Mouse (Mus musculus): Measurements from ENCODE around the gene Catsper2.

Catsper2 gene

DNA sequence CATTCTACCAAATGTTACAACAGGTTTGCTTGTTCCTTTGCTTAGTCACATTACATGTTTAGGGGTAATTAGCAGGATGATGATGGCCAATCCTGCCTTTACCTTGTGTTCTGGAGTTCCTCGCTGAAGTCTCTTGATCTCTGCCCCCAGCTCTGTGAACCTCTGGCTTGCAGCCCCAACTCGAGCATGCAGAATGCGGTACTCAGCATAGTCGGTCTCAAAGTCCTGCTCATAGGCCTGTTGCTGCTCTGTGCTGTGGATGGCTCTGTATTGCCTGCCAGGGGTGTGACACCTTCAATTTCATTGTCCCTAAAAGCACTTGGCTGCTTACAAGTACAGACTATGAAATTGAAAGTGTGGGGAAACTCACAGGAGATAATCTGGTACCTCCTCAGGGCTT, 26.2 kb upstream of the Catsper2 start:
- in situ Hi-C loops (cut with MboI; ENCODE audit: low sequenced_read_pairs) = no loop called here

DNA sequence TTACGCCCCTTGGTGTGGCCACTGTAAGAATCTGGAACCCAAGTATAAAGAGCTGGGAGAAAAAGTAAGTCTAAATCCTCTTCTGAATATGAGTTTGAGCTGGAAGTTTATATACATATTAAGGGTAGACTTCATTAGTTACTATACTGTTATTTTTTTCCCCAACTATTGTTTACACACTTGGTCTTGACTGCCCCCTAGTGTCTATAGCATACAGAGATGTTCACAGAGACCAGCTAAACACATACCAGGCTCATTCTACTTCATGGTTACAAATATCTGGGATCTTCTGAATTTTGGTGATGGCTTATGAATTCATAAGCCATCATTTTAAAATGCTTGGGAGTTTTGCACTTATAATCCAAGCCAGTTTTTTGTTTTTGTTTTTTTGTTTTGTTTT, 21.3 kb upstream of the Catsper2 start:
- in situ Hi-C loops (cut with MboI; ENCODE audit: low sequenced_read_pairs) = no loop called here

DNA sequence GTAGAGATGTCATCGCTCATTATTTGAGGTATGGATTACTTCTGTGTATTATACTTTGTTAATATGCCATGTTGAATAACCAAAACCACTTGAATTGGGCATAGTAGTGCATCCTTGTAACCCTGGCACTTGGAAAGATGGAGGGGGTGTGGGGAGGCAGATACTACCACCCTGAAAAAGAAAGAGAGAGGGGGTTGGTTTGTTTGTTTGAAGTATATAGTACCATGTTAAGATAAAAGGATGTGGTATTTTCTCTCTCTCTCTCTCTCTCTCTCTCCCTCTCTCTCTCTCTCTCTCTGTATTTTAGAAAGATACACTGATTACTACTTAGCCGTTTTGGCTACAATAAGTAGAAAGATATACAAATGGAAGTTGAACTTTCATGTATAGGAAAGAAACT, 12.3 kb upstream of the Catsper2 start:
- in situ Hi-C loops (cut with MboI; ENCODE audit: low sequenced_read_pairs) = no loop called here

DNA sequence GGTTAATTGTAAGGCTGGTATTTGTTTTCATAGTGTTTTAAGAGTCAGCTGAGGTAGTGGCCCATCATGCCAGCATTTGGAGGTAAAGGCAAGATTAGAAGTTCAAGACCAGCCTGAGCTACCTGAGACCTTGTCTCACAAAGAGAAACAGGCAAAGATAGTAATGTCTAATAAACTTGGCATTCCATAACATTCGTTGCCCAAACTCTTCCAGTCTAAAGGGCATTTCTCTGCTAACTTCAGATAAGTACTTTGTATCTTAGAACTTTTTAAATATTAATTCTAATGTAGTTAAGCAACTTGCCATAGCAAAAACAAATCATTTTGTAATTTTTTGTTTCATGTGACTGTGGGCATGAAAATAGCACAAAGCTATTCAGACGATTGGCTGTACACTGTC, 9.6 kb upstream of the Catsper2 start:
- in situ Hi-C loops (cut with MboI; ENCODE audit: low sequenced_read_pairs) = no loop called here

DNA sequence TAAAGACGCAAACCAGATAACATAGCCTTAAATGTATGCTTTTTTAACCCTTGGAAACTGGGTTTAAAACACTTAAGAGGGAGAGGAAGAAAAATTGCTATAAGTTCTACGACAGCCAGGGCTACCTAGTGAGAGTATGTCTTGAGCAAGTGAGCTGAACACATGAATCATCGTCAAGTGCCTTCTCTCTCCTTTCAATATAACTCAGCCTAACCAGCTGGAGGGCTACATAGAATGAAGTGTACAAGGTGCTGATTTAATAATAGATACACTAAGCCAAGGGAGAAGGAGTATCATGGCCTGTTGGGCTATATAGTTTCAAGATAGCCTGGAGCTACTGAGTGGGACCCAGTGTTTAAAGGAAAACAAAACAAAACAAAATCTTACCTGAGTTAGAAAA, 4.9 kb upstream of the Catsper2 start:
- in situ Hi-C loops (cut with MboI; ENCODE audit: low sequenced_read_pairs) = no loop called here

DNA sequence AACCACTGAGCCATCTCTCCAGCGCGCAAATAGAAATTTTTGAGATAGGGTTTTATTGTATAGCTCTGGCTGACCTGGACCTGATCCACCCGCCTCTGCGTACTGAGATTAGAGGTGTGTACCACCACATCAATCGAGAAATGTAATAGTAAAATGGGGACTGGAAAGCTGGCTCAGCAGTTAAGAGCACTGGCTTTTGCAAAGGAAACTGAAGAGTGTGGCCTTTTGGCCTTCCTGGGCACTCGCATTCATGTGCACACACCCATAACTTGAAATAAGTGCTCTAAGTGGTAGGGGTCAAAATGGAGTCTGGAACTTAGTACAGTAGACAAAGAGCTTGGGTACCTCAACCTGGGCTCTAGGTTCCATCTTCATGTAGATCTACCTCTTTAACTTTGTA, 2.8 kb upstream of the Catsper2 start:
- in situ Hi-C loops (cut with MboI; ENCODE audit: low sequenced_read_pairs) = no loop called here

DNA sequence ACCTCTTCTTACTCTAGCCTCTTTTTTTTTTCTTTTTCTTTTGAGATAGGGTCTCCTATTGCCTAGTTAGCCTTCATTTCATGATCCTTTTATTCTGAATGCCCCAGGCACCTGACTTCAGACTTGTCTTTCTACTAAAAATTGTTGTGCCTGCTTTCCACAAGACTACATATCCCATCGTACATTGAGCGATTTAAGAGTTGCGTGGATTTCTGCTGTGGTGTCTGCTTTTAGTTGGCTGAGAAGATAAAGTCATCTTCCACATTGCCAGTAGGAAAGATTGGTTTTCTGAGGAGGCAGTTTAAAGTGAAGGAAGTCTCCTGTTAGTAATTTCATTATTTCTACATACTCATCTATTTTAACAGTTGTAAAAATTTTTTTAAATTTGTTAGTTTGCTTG, 2.0 kb upstream of the Catsper2 start:
- in situ Hi-C loops (cut with MboI; ENCODE audit: low sequenced_read_pairs) = no loop called here

DNA sequence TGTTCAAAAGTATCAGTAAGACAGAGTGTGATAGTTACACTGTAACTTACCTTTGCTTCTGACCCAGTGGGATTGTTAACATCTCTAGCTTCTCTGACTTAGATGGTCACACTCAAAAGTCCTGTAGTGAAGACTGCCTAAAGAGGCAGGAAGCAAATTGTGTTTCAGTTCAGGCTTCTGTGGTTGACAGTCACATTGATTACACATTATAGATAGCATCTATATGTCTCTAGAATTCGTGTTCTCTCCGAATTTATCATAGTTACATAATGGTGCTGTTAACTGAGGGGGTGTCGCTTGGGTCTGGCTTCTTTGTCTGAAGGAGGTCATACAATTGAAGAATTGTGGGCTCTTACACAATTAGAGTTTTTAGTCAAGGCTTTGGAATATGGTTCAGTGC, 1.5 kb upstream of the Catsper2 start:
- in situ Hi-C loops (cut with MboI; ENCODE audit: low sequenced_read_pairs) = no loop called here

DNA sequence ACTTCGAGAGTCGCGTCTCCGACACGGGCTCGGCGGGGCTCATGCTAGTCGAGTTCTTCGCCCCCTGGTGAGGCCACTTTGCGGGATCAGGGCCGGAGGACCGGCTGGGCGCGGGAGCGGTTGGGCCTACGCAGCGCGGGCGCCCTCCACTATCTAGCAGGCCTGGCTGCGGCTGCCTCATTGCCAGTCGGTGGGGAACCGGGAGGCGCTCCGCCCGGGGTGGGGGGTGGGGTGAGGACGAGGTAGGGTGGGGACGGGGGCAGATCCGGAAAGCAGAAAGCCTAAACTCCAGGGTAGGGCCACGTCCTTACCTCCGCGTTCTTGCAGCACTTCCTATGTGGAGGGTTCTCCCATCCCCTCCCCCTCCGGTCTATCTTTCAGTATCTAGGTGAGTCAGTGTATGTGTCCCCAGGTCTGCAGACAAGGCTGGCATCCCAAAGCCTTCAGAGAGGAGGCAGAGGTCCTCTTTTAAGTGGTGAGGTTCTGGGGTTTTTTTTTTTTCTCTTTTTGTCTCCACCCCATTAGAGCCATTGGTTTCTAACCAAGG, 620 bp upstream of the Catsper2 start:
- in situ Hi-C loops (cut with MboI; ENCODE audit: low sequenced_read_pairs) = no loop called here

DNA sequence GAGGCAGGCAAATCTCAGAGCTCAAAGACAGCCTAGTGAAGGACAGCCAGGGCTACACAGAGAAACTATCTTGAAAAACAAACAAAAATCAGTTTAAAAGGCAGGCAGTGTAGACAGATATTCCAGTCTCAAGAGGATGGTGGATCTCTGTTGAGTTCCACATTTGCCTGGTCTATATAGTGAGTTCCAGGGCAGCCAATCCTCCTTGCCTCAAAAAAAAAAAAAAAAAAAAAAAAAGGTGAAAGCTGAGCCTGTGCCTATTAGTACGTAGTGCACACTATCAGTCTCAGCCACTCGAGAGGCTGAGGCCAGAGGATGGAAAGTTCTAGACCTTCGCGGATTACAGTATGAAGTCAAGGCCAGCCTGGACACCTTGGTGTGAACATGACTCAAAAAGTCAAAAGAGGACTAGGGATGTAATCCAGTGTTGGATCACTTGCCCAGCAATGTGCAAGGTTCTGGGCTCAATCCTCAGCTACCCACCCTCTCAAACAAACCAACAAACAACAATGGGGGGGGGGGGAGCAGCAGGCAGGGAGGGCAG, 677 bp downstream of the Catsper2 start:
- in situ Hi-C loops (cut with MboI; ENCODE audit: low sequenced_read_pairs) = no loop called here

DNA sequence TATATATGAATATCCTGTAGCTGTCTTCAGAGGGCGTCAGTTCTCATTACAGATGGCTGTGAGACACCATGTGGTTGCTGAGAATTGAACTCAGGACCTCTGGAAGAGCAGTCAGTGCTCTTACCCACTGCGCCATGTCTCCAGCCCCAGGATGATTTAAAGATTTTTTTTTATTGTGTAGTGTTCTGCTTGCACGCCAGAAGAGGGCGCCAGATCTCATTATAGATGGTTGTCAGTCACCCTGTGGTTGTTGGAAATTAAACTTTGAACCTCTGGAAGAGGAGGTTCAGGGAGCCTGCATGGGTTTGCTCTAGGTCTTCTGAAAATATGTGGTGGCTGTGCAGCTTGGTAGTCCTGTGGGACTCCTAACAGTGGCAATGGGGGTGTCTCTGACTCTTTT, 5.4 kb downstream of the Catsper2 start:
- in situ Hi-C loops (cut with MboI; ENCODE audit: low sequenced_read_pairs) = no loop called here

DNA sequence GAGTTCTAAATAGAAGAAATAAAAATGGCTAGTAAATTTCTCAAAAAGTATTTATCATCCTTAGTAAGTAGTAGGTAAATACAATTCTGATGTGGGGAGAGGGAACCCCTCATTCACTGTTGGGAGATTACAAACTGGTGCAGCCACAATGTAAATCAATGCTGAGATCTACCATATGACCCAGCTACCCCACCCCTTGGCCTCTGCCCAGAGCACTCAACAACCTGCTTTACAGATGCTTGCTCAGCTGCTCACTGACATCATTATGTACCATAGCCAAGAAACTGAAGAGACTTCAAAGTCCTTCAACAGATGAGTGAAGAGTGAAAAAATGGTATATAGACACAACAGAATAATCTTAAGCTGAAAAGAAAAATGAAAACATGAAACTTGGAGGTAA, 10.3 kb downstream of the Catsper2 start:
- in situ Hi-C loops (cut with MboI; ENCODE audit: low sequenced_read_pairs) = no loop called here

DNA sequence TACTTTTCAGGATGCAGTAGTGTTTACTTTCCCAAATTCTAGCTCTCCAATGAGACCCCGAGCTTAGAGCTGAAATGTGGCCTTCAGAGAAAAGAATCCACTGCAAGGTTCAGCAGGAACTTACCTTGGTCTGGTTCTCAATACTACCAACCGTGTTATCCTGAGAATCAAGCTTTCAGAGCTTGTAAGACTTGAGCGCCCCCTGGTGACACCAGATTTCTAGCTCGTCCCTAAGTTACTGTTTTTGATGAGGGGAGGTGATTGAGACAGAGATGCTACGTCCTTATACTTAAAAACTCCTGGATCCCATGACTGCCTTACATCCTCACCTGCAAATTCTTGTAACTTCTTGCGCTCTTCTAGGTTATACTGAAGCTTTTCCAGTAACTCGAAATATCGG, 17.0 kb downstream of the Catsper2 start:
- in situ Hi-C loops (cut with MboI; ENCODE audit: low sequenced_read_pairs) = loop anchor here (25.0 kb wide), 1 partner anchor 209 kb away; no protein-coding TSS in a partner anchor

DNA sequence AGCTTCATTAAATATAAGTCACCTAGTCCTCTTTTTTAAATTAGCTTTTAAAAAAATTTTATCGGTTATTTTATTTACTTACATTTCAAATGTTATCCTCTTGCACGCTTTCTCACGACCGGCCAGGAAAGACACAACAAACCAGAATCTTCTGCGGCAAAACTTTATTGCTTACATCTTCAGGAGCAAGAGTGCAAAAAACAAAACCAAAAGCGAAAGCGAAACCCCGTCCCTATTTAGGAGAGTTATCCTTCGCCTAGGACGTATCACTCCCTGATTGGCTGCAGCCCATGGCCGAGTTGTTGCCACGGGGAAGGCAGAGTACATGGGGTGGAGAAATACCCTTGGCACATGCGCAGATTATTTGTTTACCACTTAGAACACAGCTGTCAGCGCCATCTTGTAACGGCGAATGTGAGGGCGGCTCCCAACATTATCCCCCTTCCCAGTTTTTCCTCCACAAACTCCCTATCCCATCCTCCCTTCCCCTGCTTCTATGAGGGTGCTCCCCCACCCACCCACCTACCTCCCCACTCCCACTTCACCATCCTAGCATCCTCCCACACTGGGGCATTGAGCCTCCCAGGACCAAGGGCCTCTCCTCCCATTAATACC, 26.5 kb downstream of the Catsper2 start, which contains the start of gene Strc:
TSS of gene Strc (minus strand) at position 208 of the 615 bp plus-strand sequence.
- in situ Hi-C loops (cut with MboI; ENCODE audit: low sequenced_read_pairs) = loop anchor here (25.0 kb wide), 1 partner anchor 200 kb away; no protein-coding TSS in a partner anchor

DNA sequence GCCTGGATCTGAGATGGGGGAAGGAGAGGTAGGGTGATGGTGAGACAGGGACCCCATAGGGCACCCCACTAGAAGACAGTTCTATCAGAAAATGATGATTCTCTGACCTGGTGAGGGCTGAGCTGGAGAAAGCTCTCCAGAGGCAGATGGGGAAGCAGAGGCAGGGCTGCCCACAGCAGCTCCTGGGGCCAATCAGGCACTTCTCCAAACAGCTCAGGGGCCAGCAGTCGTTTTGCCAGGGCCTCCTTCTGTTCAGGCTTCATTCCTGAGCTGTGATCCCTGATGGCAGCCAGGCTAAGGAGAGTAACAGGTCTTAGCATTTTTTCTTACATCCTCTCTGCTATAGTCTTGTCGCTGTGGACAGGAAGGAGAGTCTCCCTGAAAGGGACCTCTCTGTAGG, 38.8 kb downstream of the Catsper2 start:
- in situ Hi-C loops (cut with MboI; ENCODE audit: low sequenced_read_pairs) = loop anchor here (25.0 kb wide), 1 partner anchor 187 kb away; no protein-coding TSS in a partner anchor

DNA sequence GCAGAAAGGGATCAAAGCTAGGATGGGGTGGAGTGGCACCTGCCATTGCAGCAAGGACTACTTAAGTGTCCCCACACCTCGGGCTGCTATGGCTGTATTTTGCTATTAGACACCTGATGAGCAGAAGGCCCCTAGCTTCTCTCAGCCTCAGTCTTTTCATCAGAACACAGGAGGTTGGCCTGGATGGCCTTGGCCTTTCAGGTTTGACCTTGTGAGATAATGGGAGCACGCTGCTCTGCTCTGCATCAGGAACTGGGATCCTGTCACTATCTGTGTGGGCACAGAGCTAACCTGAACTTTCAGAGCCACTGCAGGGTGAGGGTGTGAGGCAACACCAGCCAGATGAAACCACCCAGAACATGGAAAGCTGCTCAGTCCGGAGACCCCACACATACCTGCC, 41.3 kb downstream of the Catsper2 start:
- in situ Hi-C loops (cut with MboI; ENCODE audit: low sequenced_read_pairs) = no loop called here

DNA sequence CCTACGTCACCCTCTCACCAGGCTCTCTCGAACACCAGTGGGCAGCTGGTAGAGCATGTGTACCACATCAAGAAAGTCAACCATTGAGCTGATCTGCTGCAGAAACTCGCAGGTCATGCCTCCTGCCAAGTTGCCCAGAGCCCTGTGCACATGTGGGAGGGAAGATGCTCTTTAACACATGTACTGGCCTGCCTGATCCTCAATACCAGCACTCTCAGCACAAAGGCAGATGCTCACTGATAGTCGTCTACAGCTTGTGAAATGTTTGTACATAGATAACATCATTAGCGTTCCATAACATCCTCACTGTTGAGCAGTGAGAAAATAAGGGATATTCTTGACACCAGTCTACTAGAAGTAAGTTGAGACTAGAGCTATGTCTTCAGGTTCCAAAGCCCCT, 42.7 kb downstream of the Catsper2 start:
- in situ Hi-C loops (cut with MboI; ENCODE audit: low sequenced_read_pairs) = no loop called here

DNA sequence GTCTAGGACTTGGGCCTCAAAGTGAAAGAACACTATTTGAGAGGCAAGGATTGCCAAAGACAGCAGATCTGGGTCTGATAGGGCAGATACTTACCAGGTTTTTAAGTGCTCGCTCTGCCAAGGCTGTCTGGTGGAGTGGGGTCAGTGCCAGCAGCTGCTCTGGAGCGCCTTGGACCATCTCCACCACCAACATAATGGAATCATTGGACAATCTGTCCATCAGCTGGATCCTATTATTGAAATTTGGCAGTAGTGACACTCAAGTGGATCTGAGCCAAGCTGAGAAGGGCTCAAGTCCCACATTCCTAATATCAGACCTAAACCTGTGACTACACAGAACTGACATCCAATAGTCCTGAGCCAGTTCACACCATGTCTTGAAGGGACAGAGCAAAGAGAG, 44.8 kb downstream of the Catsper2 start:
- in situ Hi-C loops (cut with MboI; ENCODE audit: low sequenced_read_pairs) = no loop called here

DNA sequence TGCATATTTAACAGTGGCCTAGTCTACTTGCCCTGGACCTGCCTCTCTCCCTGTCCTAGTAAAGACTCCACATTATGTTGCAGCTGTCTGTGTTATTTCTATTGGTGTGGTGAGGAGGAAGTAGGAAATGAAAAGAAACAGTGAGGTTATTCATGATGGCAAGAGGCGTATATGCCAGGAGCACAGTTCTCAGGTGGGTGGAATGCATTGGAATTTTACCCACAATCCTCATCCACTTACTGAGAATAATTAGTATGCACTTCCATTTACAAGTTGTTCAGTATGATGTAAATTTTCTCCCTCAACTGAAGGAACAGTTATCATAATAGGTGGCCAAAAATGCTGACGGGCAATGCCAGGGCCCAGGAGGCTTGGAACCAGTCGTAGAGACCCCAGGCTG, 49.9 kb downstream of the Catsper2 start:
- in situ Hi-C loops (cut with MboI; ENCODE audit: low sequenced_read_pairs) = no loop called here

DNA sequence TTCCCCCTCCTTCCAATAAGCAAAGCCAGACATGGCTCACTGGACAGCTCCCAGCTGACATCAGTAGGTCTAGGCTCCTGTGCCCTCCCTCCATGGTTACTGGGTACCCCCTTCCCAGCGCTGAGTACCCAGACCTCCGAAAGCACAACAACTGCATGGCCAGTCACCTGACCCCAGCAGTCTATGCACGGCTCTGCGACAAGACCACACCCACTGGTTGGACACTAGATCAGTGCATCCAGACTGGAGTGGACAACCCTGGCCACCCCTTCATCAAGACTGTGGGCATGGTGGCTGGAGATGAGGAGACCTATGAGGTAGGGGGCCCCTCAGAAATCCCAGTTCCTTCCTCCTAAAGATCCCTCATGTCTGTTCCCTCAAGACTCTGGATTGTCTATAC, 54.1 kb downstream of the Catsper2 start:
- in situ Hi-C loops (cut with MboI; ENCODE audit: low sequenced_read_pairs) = no loop called here

DNA sequence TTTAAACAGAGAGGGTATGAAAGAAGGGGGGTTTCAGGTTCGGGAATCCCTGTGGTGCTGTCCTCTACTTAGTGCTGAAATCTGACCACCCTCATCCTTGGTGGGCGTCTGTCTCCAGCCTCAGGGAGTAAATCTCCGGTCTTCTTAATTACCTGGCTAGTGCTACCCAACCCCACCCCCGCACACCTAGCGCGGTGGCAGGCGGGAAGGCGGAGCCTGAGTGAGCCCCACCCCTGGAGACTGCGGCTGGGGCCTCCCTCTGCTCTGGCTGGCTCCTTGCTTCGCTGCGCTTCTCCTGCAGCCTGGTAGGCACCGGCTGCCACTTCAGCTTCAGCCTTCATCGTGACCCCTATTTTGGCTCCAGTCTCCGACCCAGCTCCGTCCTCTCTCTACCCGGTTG, 55.2 kb downstream of the Catsper2 start:
- in situ Hi-C loops (cut with MboI; ENCODE audit: low sequenced_read_pairs) = no loop called here

DNA sequence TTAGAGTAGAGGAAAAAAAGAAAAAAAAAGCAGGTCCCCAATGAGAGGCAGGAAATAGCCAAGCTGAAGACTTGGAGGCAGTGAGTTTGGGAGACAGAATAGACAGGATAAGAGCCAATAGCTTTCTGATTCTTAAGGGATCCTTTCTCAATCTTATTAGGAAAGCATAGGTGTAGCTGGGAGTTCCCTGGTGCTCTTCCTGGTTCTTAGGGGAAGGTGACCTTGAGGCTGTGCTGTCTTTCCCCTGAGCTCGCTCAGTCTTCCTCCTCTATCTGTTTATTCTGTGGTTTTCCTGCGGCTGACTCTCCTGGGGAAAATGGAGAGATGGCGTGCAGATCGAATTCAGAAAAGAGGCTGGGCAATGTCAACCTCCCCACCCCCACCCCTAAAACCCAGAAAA, 55.6 kb downstream of the Catsper2 start:
- in situ Hi-C loops (cut with MboI; ENCODE audit: low sequenced_read_pairs) = no loop called here

DNA sequence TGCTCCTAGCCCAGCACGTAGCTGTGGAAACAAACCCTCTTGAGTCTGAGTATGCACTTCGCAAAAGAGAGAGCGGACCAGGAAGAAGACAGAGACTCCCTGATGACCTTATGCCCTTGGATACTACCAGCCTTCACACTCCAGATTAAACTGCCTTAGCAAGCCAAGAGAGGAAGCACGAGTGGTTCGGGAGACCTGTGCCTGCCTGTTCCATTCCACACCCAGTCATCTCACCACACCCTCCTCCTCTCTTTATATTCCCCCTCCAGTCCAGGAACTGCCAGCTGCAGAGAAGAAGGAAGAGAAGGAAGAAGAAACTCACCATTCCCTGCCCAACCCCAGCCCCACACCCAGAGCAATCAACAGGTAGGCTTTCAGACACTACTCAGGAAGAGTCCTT, 56.1 kb downstream of the Catsper2 start, which contains the start of gene Ckmt1:
TSS of gene Ckmt1 (plus strand) at position 221 of the 400 bp plus-strand sequence.
- in situ Hi-C loops (cut with MboI; ENCODE audit: low sequenced_read_pairs) = no loop called here

All from CH12F3 (cell line).